Mouse (Mus musculus): ENCODE results near the gene Arpp19. TPM values are rescaled to one million over a fixed set of nuclear protein-coding genes. Genes with fewer than 3 reads are reported as not detected.
A peak's percentile ranks its signal among the peaks of the same experiment; 100 is the strongest.

The Arpp19 gene
- polyA plus RNA-seq, 1 experiment from 2014 or later: 384 TPM

- Histone ChIP-seq H3K36me3 (no peaks in the 10 kb centered on the region), H3K4me2 (peak overlapping the region; percentile 77), H3K4me1 (replicated peaks) (peaks cover 10% of the 10 kb centered on the region; the same call in 1 of the 2 replicates), H3K9ac (replicated peaks) (peak overlapping the region; percentile 86), H3K4me3 (replicated peaks) (peak overlapping the region; percentile 78), H3K27ac (peak overlapping the region; percentile 94), H3K27me3 (no peaks in the 10 kb centered on the region), H3K9me3 (no peaks in the 10 kb centered on the region)
- no peak for ATAC-seq (ENCODE audit: insufficient number of reproducible peaks, insufficient read depth, low FRiP score, low TSS enrichment, low read depth)
- under 1% methylated on average over 29 of the region's 29 CpGs for WGBS
Measured at GRCm38 (mm10) chr9:75071706-75072192, 34.3 kb downstream of the Arpp19 start.

GRCm38 (mm10) chr9:75072361-75072760 lies 34.9 kb downstream of the Arpp19 start:
- Histone ChIP-seq H3K4me3 (replicated peaks) (peak overlapping the region; percentile 78), H3K4me1 (replicated peaks) (peaks cover 10% of the 10 kb centered on the region; the same call in 1 of the 2 replicates), H3K27ac (no peak overlapping the region), H3K36me3 (no peaks in the 10 kb centered on the region), H3K9ac (replicated peaks) (peak overlapping the region; percentile 86; the same call in 1 of the 2 replicates), H3K27me3 (no peaks in the 10 kb centered on the region), H3K9me3 (no peaks in the 10 kb centered on the region), H3K4me2 (peak overlapping the region; percentile 77)
- no peak for ATAC-seq (ENCODE audit: insufficient number of reproducible peaks, insufficient read depth, low FRiP score, low TSS enrichment, low read depth)
- 28% methylated on average over 3 of the region's 3 CpGs for WGBS

- Histone ChIP-seq H3K4me3 (replicated peaks) (no peak overlapping the region), H3K36me3 (no peaks in the 10 kb centered on the region), H3K4me2 (no peak overlapping the region), H3K27ac (no peak overlapping the region), H3K4me1 (replicated peaks) (peaks cover 3% of the 10 kb centered on the region; the same call in 1 of the 2 replicates), H3K27me3 (no peaks in the 10 kb centered on the region), H3K9ac (replicated peaks) (no peak overlapping the region), H3K9me3 (no peaks in the 10 kb centered on the region)
- ATAC-seq (ENCODE audit: insufficient number of reproducible peaks, insufficient read depth, low FRiP score, low TSS enrichment, low read depth): no peak
Measured at GRCm38 (mm10) chr9:75077191-75077590, 39.8 kb downstream of the Arpp19 start.

- 84% methylated on average over 5 of the region's 5 CpGs for WGBS
- H3K4me3 ChIP-seq (replicated peaks): no peak overlapping the region
- H3K27me3 ChIP-seq: no peaks in the 10 kb centered on the region
- no peaks in the 10 kb centered on the region for H3K36me3 ChIP-seq
- no peak for ATAC-seq (ENCODE audit: insufficient number of reproducible peaks, insufficient read depth, low FRiP score, low TSS enrichment, low read depth)
- no peak overlapping the region for H3K27ac ChIP-seq
- no peaks in the 10 kb centered on the region for H3K4me1 ChIP-seq (replicated peaks)
- H3K4me2 ChIP-seq: no peak overlapping the region
- no peaks in the 10 kb centered on the region for H3K9me3 ChIP-seq
- H3K9ac ChIP-seq (replicated peaks): no peak overlapping the region
Measured at GRCm38 (mm10) chr9:75085242-75085824, 47.9 kb downstream of the Arpp19 start.

GRCm38 (mm10) chr9:75087823-75088222 lies 50.4 kb downstream of the Arpp19 start:
- no peaks in the 10 kb centered on the region for H3K9me3 ChIP-seq
- no peaks in the 10 kb centered on the region for H3K4me1 ChIP-seq (replicated peaks)
- H3K4me2 ChIP-seq: no peak overlapping the region
- H3K9ac ChIP-seq (replicated peaks): no peak overlapping the region
- no peak for ATAC-seq (ENCODE audit: insufficient number of reproducible peaks, insufficient read depth, low FRiP score, low TSS enrichment, low read depth)
- H3K27ac ChIP-seq: no peak overlapping the region
- H3K36me3 ChIP-seq: no peaks in the 10 kb centered on the region
- H3K4me3 ChIP-seq (replicated peaks): no peak overlapping the region
- 67% methylated on average over 2 of the region's 2 CpGs for WGBS
- H3K27me3 ChIP-seq: no peaks in the 10 kb centered on the region

- Histone ChIP-seq H3K4me1 (replicated peaks) (no peaks in the 10 kb centered on the region), H3K4me3 (replicated peaks) (no peak overlapping the region), H3K9ac (replicated peaks) (no peak overlapping the region), H3K9me3 (no peaks in the 10 kb centered on the region), H3K36me3 (no peaks in the 10 kb centered on the region), H3K27ac (no peak overlapping the region), H3K4me2 (no peak overlapping the region), H3K27me3 (no peaks in the 10 kb centered on the region)
- no peak for ATAC-seq (ENCODE audit: insufficient number of reproducible peaks, insufficient read depth, low FRiP score, low TSS enrichment, low read depth)
- 78% methylated on average over 3 of the region's 3 CpGs for WGBS
Measured at GRCm38 (mm10) chr9:75089285-75089684, 51.9 kb downstream of the Arpp19 start.

- Histone ChIP-seq H3K4me1 (replicated peaks) (no peaks in the 10 kb centered on the region), H3K4me3 (replicated peaks) (no peak overlapping the region), H3K36me3 (no peaks in the 10 kb centered on the region), H3K27ac (no peak overlapping the region), H3K9me3 (no peaks in the 10 kb centered on the region), H3K9ac (replicated peaks) (no peak overlapping the region), H3K4me2 (no peak overlapping the region), H3K27me3 (no peaks in the 10 kb centered on the region)
- 85% methylated on average over 1 of the region's 1 CpGs for WGBS
- no peak for ATAC-seq (ENCODE audit: insufficient number of reproducible peaks, insufficient read depth, low FRiP score, low TSS enrichment, low read depth)
Measured at GRCm38 (mm10) chr9:75092134-75092533, 54.7 kb downstream of the Arpp19 start.

- Histone ChIP-seq H3K27me3 (no peaks in the 10 kb centered on the region), H3K9ac (replicated peaks) (no peak overlapping the region), H3K27ac (no peak overlapping the region), H3K9me3 (no peaks in the 10 kb centered on the region), H3K36me3 (no peaks in the 10 kb centered on the region), H3K4me2 (no peak overlapping the region), H3K4me3 (replicated peaks) (no peak overlapping the region), H3K4me1 (replicated peaks) (no peaks in the 10 kb centered on the region)
- ATAC-seq (ENCODE audit: insufficient number of reproducible peaks, insufficient read depth, low FRiP score, low TSS enrichment, low read depth): no peak
- 79% methylated on average over 3 of the region's 3 CpGs for WGBS
Measured at GRCm38 (mm10) chr9:75094762-75095161, 57.3 kb downstream of the Arpp19 start.

- no peaks in the 10 kb centered on the region for H3K9me3 ChIP-seq
- H3K4me1 ChIP-seq (replicated peaks): no peaks in the 10 kb centered on the region
- no peaks in the 10 kb centered on the region for H3K27me3 ChIP-seq
- no peak overlapping the region for H3K4me2 ChIP-seq
- no peak overlapping the region for H3K9ac ChIP-seq (replicated peaks)
- H3K36me3 ChIP-seq: no peaks in the 10 kb centered on the region
- no peak overlapping the region for H3K27ac ChIP-seq
- no peak for ATAC-seq (ENCODE audit: insufficient number of reproducible peaks, insufficient read depth, low FRiP score, low TSS enrichment, low read depth)
- no peak overlapping the region for H3K4me3 ChIP-seq (replicated peaks)
- 96% methylated on average over 9 of the region's 9 CpGs for WGBS
Measured at GRCm38 (mm10) chr9:75098937-75099336, 61.5 kb downstream of the Arpp19 start.

- 96% methylated on average over 8 of the region's 8 CpGs for WGBS
- H3K27ac ChIP-seq: no peak overlapping the region
- no peak overlapping the region for H3K4me3 ChIP-seq (replicated peaks)
- H3K4me1 ChIP-seq (replicated peaks): no peaks in the 10 kb centered on the region
- no peak overlapping the region for H3K9ac ChIP-seq (replicated peaks)
- no peaks in the 10 kb centered on the region for H3K36me3 ChIP-seq
- no peaks in the 10 kb centered on the region for H3K9me3 ChIP-seq
- ATAC-seq (ENCODE audit: insufficient number of reproducible peaks, insufficient read depth, low FRiP score, low TSS enrichment, low read depth): no peak
- H3K4me2 ChIP-seq: no peak overlapping the region
- no peaks in the 10 kb centered on the region for H3K27me3 ChIP-seq
Measured at GRCm38 (mm10) chr9:75100157-75100781, 62.9 kb downstream of the Arpp19 start.

- H3K36me3 ChIP-seq: no peaks in the 10 kb centered on the region
- H3K9me3 ChIP-seq: no peaks in the 10 kb centered on the region
- no peak overlapping the region for H3K4me2 ChIP-seq
- H3K4me1 ChIP-seq (replicated peaks): no peaks in the 10 kb centered on the region
- H3K27me3 ChIP-seq: no peaks in the 10 kb centered on the region
- no peak overlapping the region for H3K4me3 ChIP-seq (replicated peaks)
- ATAC-seq (ENCODE audit: insufficient number of reproducible peaks, insufficient read depth, low FRiP score, low TSS enrichment, low read depth): no peak
- H3K9ac ChIP-seq (replicated peaks): no peak overlapping the region
- H3K27ac ChIP-seq: no peak overlapping the region
Measured at GRCm38 (mm10) chr9:75102131-75102530, 64.7 kb downstream of the Arpp19 start.
